Mouse (Mus musculus) olfactory bulb, adult 2 months (tissue): Measurements from ENCODE around the gene Sdr16c6. TPM values are rescaled to one million over a fixed set of nuclear protein-coding genes. Genes with fewer than 3 reads are reported as not detected.

Experiments
- H3K27ac ChIP-seq: fragments of 200-500 bp; 2 replicates; pipeline ENCODE4 v1.5.1; 2012; ENCODE audit warnings: low read depth, low read length; ENCODE audit not compliant: insufficient read depth
- H3K4me1 ChIP-seq: fragments of 200-500 bp; 2 replicates; pipeline ENCODE4 v1.6.1; 2012; ENCODE audit warnings: low read length; ENCODE audit not compliant: control insufficient read depth, insufficient read depth
- H3K4me3 ChIP-seq: fragments of 200-500 bp; 2 replicates; pipeline ENCODE4 v1.5.1; 2012; ENCODE audit warnings: mild to moderate bottlenecking, low read depth, low read length, moderate library complexity; ENCODE audit not compliant: insufficient read depth
- CTCF ChIP-seq: fragments of 200-500 bp; IDR thresholded peaks from 2 replicates; pipeline ENCODE4 v1.5.1; 2012; ENCODE audit warnings: low read depth, mild to moderate bottlenecking, low read length, moderate library complexity; ENCODE audit not compliant: insufficient read depth
- POLR2A ChIP-seq: fragments of 200-500 bp; IDR thresholded peaks from 2 replicates; pipeline ENCODE4 v1.6.1; 2012; ENCODE audit warnings: mild to moderate bottlenecking, low read depth, low read length, moderate library complexity; ENCODE audit not compliant: insufficient read depth
- WGBS: fragments of 180-500 bp; shearing (Covaris S2); methylation state at CpG from one replicate; pipeline ENCODE4 v1.1.7; 2018; 5-methylcytosine and 5-hydroxymethylcytosine counted together
- polyA plus RNA-seq: library from polyadenylated mRNA; stranded (reverse); fragments of >200 nt; gene quantifications from 2 replicates; pipeline ENCODE4 v1.2.4, GENCODE M21; 2012; ENCODE audit warnings: low replicate concordance; ENCODE audit not compliant: missing spikeins, insufficient read depth, insufficient read length

The Sdr16c6 gene
- polyA plus RNA-seq = not detected in 2 replicates

- no peak within 1 kb of the TSS for H3K27ac ChIP-seq
- TF ChIP-seq POLR2A (no peak), CTCF (no peak)
- WGBS = 89% methylated on average over 3 of the region's 3 CpGs
- H3K4me3 ChIP-seq = no peak within 1 kb of the TSS
- H3K4me1 ChIP-seq = no peaks in the 10 kb centered on the region
Observed at GRCm38 (mm10) chr4:4077372-4077771, at the start of gene Sdr16c6. Sdr16c6 (minus strand) TSS chr4:4077522.

GRCm38 (mm10) chr4:4080180-4080579 lies 2.9 kb upstream of the Sdr16c6 start:
- Histone ChIP-seq H3K27ac (no peak overlapping the region), H3K4me3 (no peak overlapping the region), H3K4me1 (no peaks in the 10 kb centered on the region)
- TF ChIP-seq POLR2A (no peak), CTCF (no peak)

- no peaks in the 10 kb centered on the region for H3K4me1 ChIP-seq
- TF ChIP-seq CTCF (no peak), POLR2A (no peak)
- no peak overlapping the region for H3K4me3 ChIP-seq
- 52% methylated on average over 3 of the region's 3 CpGs for WGBS
- no peak overlapping the region for H3K27ac ChIP-seq
Observed at GRCm38 (mm10) chr4:4079132-4079531, 1.8 kb upstream of the Sdr16c6 start.

- 97% methylated on average over 2 of the region's 2 CpGs for whole genome bisulfite sequencing
- Histone ChIP-seq H3K27ac (no peak overlapping the region), H3K4me1 (no peaks in the 10 kb centered on the region), H3K4me3 (no peak overlapping the region)
- TF ChIP-seq POLR2A = no peak
- no peak for TF ChIP-seq CTCF
Observed at GRCm38 (mm10) chr4:4076001-4076400, 1.3 kb downstream of the Sdr16c6 start.

Other genes with a start within 250 kb of the Sdr16c6 start
- not detected in 2 replicates for gene Gm11808, start 103.9 kb downstream of the Sdr16c6 start, polyA plus RNA-seq